Mouse (Mus musculus): ENCODE results near the gene Zfp330. TPM values are rescaled to one million over a fixed set of nuclear protein-coding genes. Genes with fewer than 3 reads are reported as not detected.

Zfp330 gene
- 10 to 100 TPM; 24.6 to 25.1 TPM for total RNA-seq (2021)

GRCm38 (mm10) chr8:82774093-82774422 lies at the start of gene Zfp330:
Zfp330 (minus strand) TSS chr8:82774160.
- DNase-seq = peak; percentile 95 to 96
- intact Hi-C loops (cut with DNase I) = loop anchor here (5.0 kb wide), 1 partner anchor 313 kb away; no protein-coding TSS in a partner anchor

GRCm38 (mm10) chr8:82777945-82778344 lies 4.0 kb upstream of the Zfp330 start:
- no peak for DNase-seq
- intact Hi-C loops (cut with DNase I) = no loop called here

- DNase-seq = no peak
- intact Hi-C loops (cut with DNase I) = no loop called here
These were observed 3.4 kb upstream of the Zfp330 start for GRCm38 (mm10) chr8:82777406-82777805.

GRCm38 (mm10) chr8:82774482-82774881 lies 522 bp upstream of the Zfp330 start:
- DNase-seq = peak in 1 of 2 experiments; percentile 2
- intact Hi-C loops (cut with DNase I) = loop anchor here (5.0 kb wide), 1 partner anchor 313 kb away; no protein-coding TSS in a partner anchor

- intact Hi-C loops (cut with DNase I) = loop anchor here (5.0 kb wide), 1 partner anchor 314 kb away; no protein-coding TSS in a partner anchor
- peak in 1 of 2 experiments; percentile 3 for DNase-seq
These were observed 448 bp downstream of the Zfp330 start for GRCm38 (mm10) chr8:82773332-82774092.

GRCm38 (mm10) chr8:82770886-82771285 lies 3.1 kb downstream of the Zfp330 start:
- intact Hi-C loops (cut with DNase I) = loop anchor here (5.0 kb wide), 1 partner anchor 316 kb away; no protein-coding TSS in a partner anchor
- DNase-seq = no peak

GRCm38 (mm10) chr8:82759071-82759470 lies 14.9 kb downstream of the Zfp330 start:
- no peak for DNase-seq
- intact Hi-C loops (cut with DNase I) = no loop called here

GRCm38 (mm10) chr8:82754946-82755345 lies 19.0 kb downstream of the Zfp330 start:
- no peak for DNase-seq
- intact Hi-C loops (cut with DNase I) = no loop called here

GRCm38 (mm10) chr8:82746617-82747016 lies 27.3 kb downstream of the Zfp330 start:
- intact Hi-C loops (cut with DNase I) = loop anchor here (10.0 kb wide), 1 partner anchor 1682 kb away; no protein-coding TSS in a partner anchor
- no peak for DNase-seq

- intact Hi-C loops (cut with DNase I) = loop anchor here (1.0 to 10.0 kb wide), 6 partner anchors 393 to 1679 kb away; no protein-coding TSS in a partner anchor
- peak; percentile 76 to 84 for DNase-seq
These were observed 29.8 kb downstream of the Zfp330 start for GRCm38 (mm10) chr8:82743905-82744904.

Other genes with a start within 250 kb of the Zfp330 start
- 10 to 100 TPM; 10.2 to 12.1 TPM for gene Rnf150, start 89.2 kb upstream of the Zfp330 start, total RNA-seq (2021)

Data from heart, postnatal 10 days (tissue).